Mouse (Mus musculus): ENCODE results near the gene Lemd1.

Gene Lemd1

GRCm38 (mm10) chr1:132202771-132203170 lies 11.5 kb downstream of the Lemd1 start:
- no peak for DNase-seq

GRCm38 (mm10) chr1:132205958-132206357 lies 14.7 kb downstream of the Lemd1 start:
- no peak for DNase-seq

GRCm38 (mm10) chr1:132206828-132207227 lies 15.6 kb downstream of the Lemd1 start:
- no peak for DNase-seq

- no peak for DNase-seq
These were observed 16.9 kb downstream of the Lemd1 start for GRCm38 (mm10) chr1:132208154-132208553.

GRCm38 (mm10) chr1:132209400-132209799 lies 18.2 kb downstream of the Lemd1 start:
- DNase-seq, result no peak

GRCm38 (mm10) chr1:132210922-132211321 lies 19.7 kb downstream of the Lemd1 start:
- DNase-seq, result peak in 1 of 2 experiments; percentile 19

GRCm38 (mm10) chr1:132211672-132212071 lies 20.4 kb downstream of the Lemd1 start:
- DNase-seq, result no peak

GRCm38 (mm10) chr1:132212218-132212617 lies 21.0 kb downstream of the Lemd1 start:
- DNase-seq, result peak; percentile 11 to 15

- DNase-seq, result no peak
These were observed 21.8 kb downstream of the Lemd1 start for GRCm38 (mm10) chr1:132213076-132213475.

GRCm38 (mm10) chr1:132216276-132216675 lies 25.0 kb downstream of the Lemd1 start:
- no peak for DNase-seq

- DNase-seq, result no peak
These were observed 30.4 kb downstream of the Lemd1 start for GRCm38 (mm10) chr1:132221627-132222026.

GRCm38 (mm10) chr1:132222166-132222565 lies 30.9 kb downstream of the Lemd1 start:
- no peak for DNase-seq

- no peak for DNase-seq
These were observed 35.3 kb downstream of the Lemd1 start for GRCm38 (mm10) chr1:132226297-132227080.

- no peak for DNase-seq
These were observed 38.4 kb downstream of the Lemd1 start, which contains the start of gene Gm10188 for GRCm38 (mm10) chr1:132229667-132230066. Gene Gm10188, minus strand, starts transcription at chr1:132229767.

GRCm38 (mm10) chr1:132231470-132232274 lies 40.4 kb downstream of the Lemd1 start:
- DNase-seq, result no peak

GRCm38 (mm10) chr1:132233566-132233965 lies 42.3 kb downstream of the Lemd1 start:
- DNase-seq, result no peak

GRCm38 (mm10) chr1:132234757-132235273 lies 43.6 kb downstream of the Lemd1 start:
- no peak for DNase-seq

GRCm38 (mm10) chr1:132237585-132238159 lies 46.4 kb downstream of the Lemd1 start:
- DNase-seq, result peak; percentile 46 to 54

GRCm38 (mm10) chr1:132245010-132245409 lies 53.8 kb downstream of the Lemd1 start:
- no peak for DNase-seq

GRCm38 (mm10) chr1:132246137-132246536 lies 54.9 kb downstream of the Lemd1 start:
- no peak for DNase-seq

- no peak for DNase-seq
These were observed 55.4 kb downstream of the Lemd1 start for GRCm38 (mm10) chr1:132246641-132247040.

GRCm38 (mm10) chr1:132254467-132254866 lies 63.2 kb downstream of the Lemd1 start:
- DNase-seq, result no peak

GRCm38 (mm10) chr1:132260331-132260730 lies 69.1 kb downstream of the Lemd1 start:
- no peak for DNase-seq
